ENCODE assay signal across 8 mouse cellular contexts in genomic region chr17:21422664-21423599, GRCm38 (mm10). TPM values are rescaled to one million over a fixed set of nuclear protein-coding genes. Genes with fewer than 3 reads are reported as not detected.
DNase-seq lines count a peak whose midpoint lies in the region; ATAC-seq and TF ChIP-seq lines count a peak whose summit lies in the region.

Zfp54 (plus strand) TSS chr17:21423227.

- H3K4me2 ChIP-seq in forebrain, embryonic 13.5 days = peak within 1 kb of the TSS; percentile 75
- peak within 1 kb of the TSS; percentile 85 for H3K4me2 ChIP-seq in liver, embryonic 16.5 days (ENCODE audit: low read depth, low read length)
- peak within 1 kb of the TSS; percentile 76 for H3K4me2 ChIP-seq in neural tube, embryonic 12.5 days (replicated peaks)
- peak within 1 kb of the TSS; percentile 88 for H3K4me2 ChIP-seq in stomach, postnatal 0 days (replicated peaks; ENCODE audit: low read depth)

- H3K4me3 ChIP-seq in ES-E14 (ENCODE audit: insufficient read depth in 1 of 2, low read depth in 1 of 2, low read length in 2 of 2, poor library complexity in 1 of 2, severe bottlenecking in 1 of 2) = peak within 1 kb of the TSS; percentile 69 to 83
- H3K4me3 ChIP-seq in forebrain, embryonic 13.5 days = peak within 1 kb of the TSS; percentile 43
- peak within 1 kb of the TSS; percentile 67 for H3K4me3 ChIP-seq in liver, embryonic 16.5 days (ENCODE audit: low read depth, low read length)
- H3K4me3 ChIP-seq in neural tube, embryonic 12.5 days = peak within 1 kb of the TSS; percentile 43
- H3K4me3 ChIP-seq in stomach, postnatal 0 days (ENCODE audit: low read depth, low read length) = peak within 1 kb of the TSS; percentile 48

- H3K27ac ChIP-seq in ES-E14 (ENCODE audit: insufficient read depth, low read depth, low read length, poor library complexity, severe bottlenecking) = peak within 1 kb of the TSS; percentile 70
- no peak within 1 kb of the TSS for H3K27ac ChIP-seq in forebrain, embryonic 13.5 days
- H3K27ac ChIP-seq in liver, embryonic 16.5 days (ENCODE audit: low read length) = peak within 1 kb of the TSS; percentile 86
- H3K27ac ChIP-seq in neural tube, embryonic 12.5 days = no peak within 1 kb of the TSS
- H3K27ac ChIP-seq in stomach, postnatal 0 days (replicated peaks) = peak within 1 kb of the TSS; percentile 91

- H3K27me3 ChIP-seq in forebrain, embryonic 13.5 days = no peaks in the 10 kb centered on the region
- no peaks in the 10 kb centered on the region for H3K27me3 ChIP-seq in liver, embryonic 16.5 days (ENCODE audit: control insufficient read depth, insufficient read depth, low read depth, low read length)
- no peaks in the 10 kb centered on the region for H3K27me3 ChIP-seq in neural tube, embryonic 12.5 days (replicated peaks)
- H3K27me3 ChIP-seq in stomach, postnatal 0 days (ENCODE audit: control insufficient read depth, insufficient read depth, low read length) = no peaks in the 10 kb centered on the region

- TF ChIP-seq EP300 in stomach, postnatal 0 days (optimal IDR thresholded peaks at IDR 0.05) = no peak

- peak; percentile 64 for DNase-seq in ES-E14 (ENCODE audit: low read depth, low spot score)
- DNase-seq in heart, postnatal 14 days = peak; percentile 72 to 73
- DNase-seq in large intestine, adult 2 months (ENCODE audit: low read depth, low spot score) = peak; percentile 77
- peak; percentile 90 for DNase-seq in stomach, postnatal 0 days (ENCODE audit: low spot score)

- H3K9ac ChIP-seq in ES-E14 (ENCODE audit: insufficient read depth, low read depth, low read length, poor library complexity, severe bottlenecking) = peak within 1 kb of the TSS; percentile 80
- H3K9ac ChIP-seq in forebrain, embryonic 13.5 days = peak within 1 kb of the TSS; percentile 51
- H3K9ac ChIP-seq in liver, embryonic 16.5 days (ENCODE audit: low read depth, low read length) = peak within 1 kb of the TSS; percentile 60
- peak within 1 kb of the TSS; percentile 47 for H3K9ac ChIP-seq in neural tube, embryonic 12.5 days
- peak within 1 kb of the TSS; percentile 64 for H3K9ac ChIP-seq in stomach, postnatal 0 days (ENCODE audit: low read length)

- WGBS in forebrain, embryonic 13.5 days = 1% methylated on average over 22 of the region's 22 CpGs
- WGBS in large intestine, adult 2 months = under 1% methylated on average over 22 of the region's 22 CpGs
- under 1% methylated on average over 22 of the region's 22 CpGs for WGBS in liver, embryonic 16.5 days (ENCODE audit: insufficient replicate concordance)
- WGBS in neural tube, embryonic 12.5 days = under 1% methylated on average over 22 of the region's 22 CpGs
- 1% methylated on average over 22 of the region's 22 CpGs for WGBS in stomach, postnatal 0 days

- peak; percentile 74 for ATAC-seq in cerebellum, adult (ENCODE audit: insufficient number of reproducible peaks, low FRiP score, low TSS enrichment)
- ATAC-seq in forebrain, embryonic 13.5 days = peak; percentile 99
- peak; percentile 100 for ATAC-seq in liver, embryonic 16.5 days (ENCODE audit: low read depth)
- ATAC-seq in neural tube, embryonic 12.5 days (ENCODE audit: low FRiP score, low read depth) = peak; percentile 98
- peak; percentile 100 for ATAC-seq in stomach, postnatal 0 days (ENCODE audit: low FRiP score, low TSS enrichment)

- no peaks in the 10 kb centered on the region for H3K9me3 ChIP-seq in ES-E14 (ENCODE audit: control insufficient read depth, insufficient read depth, low read depth, low read length)
- no peaks in the 10 kb centered on the region for H3K9me3 ChIP-seq in forebrain, embryonic 13.5 days (replicated peaks)
- H3K9me3 ChIP-seq in liver, embryonic 16.5 days (replicated peaks; ENCODE audit: control insufficient read depth, low read length) = no peaks in the 10 kb centered on the region
- no peaks in the 10 kb centered on the region for H3K9me3 ChIP-seq in neural tube, embryonic 12.5 days
- no peaks in the 10 kb centered on the region for H3K9me3 ChIP-seq in stomach, postnatal 0 days (ENCODE audit: control insufficient read depth, low read length)

- in situ Hi-C loops in ES-E14 (cut with MboI; ENCODE audit: low sequenced_read_pairs in 2 of 2, unreplicated experiment in 2 of 2) = loop anchor here in 1 of 2 experiments (5.0 kb wide), 1 partner anchor 151 kb away; no protein-coding TSS in a partner anchor

- H3K36me3 ChIP-seq in ES-E14 (ENCODE audit: control insufficient read depth, insufficient read depth, low read length, poor library complexity, severe bottlenecking) = no peaks in the 10 kb centered on the region
- no peaks in the 10 kb centered on the region for H3K36me3 ChIP-seq in forebrain, embryonic 13.5 days (ENCODE audit: poor library complexity, severe bottlenecking)
- no peaks in the 10 kb centered on the region for H3K36me3 ChIP-seq in liver, embryonic 16.5 days (ENCODE audit: control insufficient read depth, insufficient read depth)
- H3K36me3 ChIP-seq in neural tube, embryonic 12.5 days = no peaks in the 10 kb centered on the region
- H3K36me3 ChIP-seq in stomach, postnatal 0 days (ENCODE audit: control insufficient read depth, insufficient read depth, low read length) = no peaks in the 10 kb centered on the region

- intact Hi-C loops in heart, postnatal 14 days (cut with DNase I) = loop anchor here (1.0 to 5.0 kb wide), 3 partner anchors 94 to 191 kb away; no protein-coding TSS in a partner anchor

- peak; percentile 91 for TF ChIP-seq CTCF in stomach, postnatal 0 days (IDR thresholded peaks at IDR 0.05; ENCODE audit: low read depth)

- H3K4me1 ChIP-seq in ES-E14 (ENCODE audit: control insufficient read depth in 2 of 2, insufficient read depth in 2 of 2, low read length in 2 of 2, poor library complexity in 1 of 2) = no peaks in the 10 kb centered on the region
- no peaks in the 10 kb centered on the region for H3K4me1 ChIP-seq in forebrain, embryonic 13.5 days
- peaks cover 7% of the 10 kb centered on the region; the same call in 1 of the 2 replicates for H3K4me1 ChIP-seq in liver, embryonic 16.5 days (ENCODE audit: control insufficient read depth, low read depth, low read length)
- H3K4me1 ChIP-seq in neural tube, embryonic 12.5 days = no peaks in the 10 kb centered on the region
- no peaks in the 10 kb centered on the region for H3K4me1 ChIP-seq in stomach, postnatal 0 days (replicated peaks; ENCODE audit: control insufficient read depth, insufficient read depth)

TF ChIP-seq in ES-E14, 5 proteins besides CTCF, POLR2A, EP300 and RAD21:
- no peak for TF ChIP-seq ZNF384 (IDR thresholded peaks at IDR 0.05; ENCODE audit: low read depth, low read length)
- TF ChIP-seq ZC3H11A (IDR thresholded peaks at IDR 0.05; ENCODE audit: borderline replicate concordance, low read depth, low read length) = peak; percentile 97
- peak; percentile 67; the same call in 1 of the 2 replicates for TF ChIP-seq HCFC1 (IDR thresholded peaks at IDR 0.05; ENCODE audit: borderline replicate concordance, insufficient read depth, low read length)

RNA-seq across cellular contexts. Expression of gene Zfp54, which starts in this region (rescaled TPM):
- 2.7 and 3.3 TPM in 2 replicates for total RNA-seq in ES-E14 (2012; rRNA removed)
- 3.6 and 3.9 TPM in 2 replicates for polyA plus RNA-seq in forebrain, embryonic 13.5 days (2015; fragmentation: Nextera tagmentation; extraction: Ambion mirVana)
- 1 to 10 TPM in 1 of 2 experiments, under 1 TPM in 1; 0.76 to 1.4 TPM for total RNA-seq in heart, postnatal 14 days (2021)
- 1.4 and 1.8 TPM in 2 replicates for polyA plus RNA-seq in large intestine, adult 2 months (2012; rRNA removed)
- 1.7 and 1.9 TPM in 2 replicates for polyA plus RNA-seq in liver, embryonic 16.5 days (2015; fragmentation: Nextera tagmentation; extraction: Ambion mirVana)
- 3.5 and 4.1 TPM in 2 replicates for polyA plus RNA-seq in neural tube, embryonic 12.5 days (2016; fragmentation: Nextera tagmentation; extraction: Ambion mirVana)
- 4.7 and 5.5 TPM in 2 replicates for polyA plus RNA-seq in stomach, postnatal 0 days (2015; fragmentation: Nextera tagmentation; extraction: Ambion mirVana)

Comparison
In these comparisons a context has a peak if more than half of its experiments do, and no peak if none do; other contexts are left out.
1. H3K27ac ChIP-seq: peak in ES-E14 (single experiment), liver, embryonic 16.5 days (single experiment) and stomach, postnatal 0 days (single experiment); none in forebrain, embryonic 13.5 days (single experiment) and neural tube, embryonic 12.5 days (single experiment).
2. Peak in every context shown above with its lines, with median percentiles within 50 percentile points of each other: DNase-seq, H3K4me3 ChIP-seq, H3K9ac ChIP-seq, ATAC-seq and H3K4me2 ChIP-seq.